Mouse (Mus musculus) spleen, adult 2 months (tissue): ENCODE data around the gene Trpc4ap. TPM values are rescaled to one million over a fixed set of nuclear protein-coding genes. Genes with fewer than 3 reads are reported as not detected.
"Not testable (repeated sequence)": the region's sequence is repeated elsewhere in the genome, so short reads cannot be mapped to it uniquely, and the experiment has no call there.

ENCODE experiments used
- DNase-seq, 2 experiments: peaks; one replicate each; pipeline versions ENCODE4 v3.0.0 to v3.0.0-alpha.2; 2012 to 2021; ENCODE audit warnings: low spot score in 2 of 2, low read depth in 1 of 2
- H3K27ac ChIP-seq: fragments of 200-500 bp; 2 replicates; pipeline ENCODE4 v1.5.1; 2012; ENCODE audit warnings: low read length, inconsistent platforms; ENCODE audit not compliant: insufficient read depth
- H3K27me3 ChIP-seq: fragments of 200-500 bp; 2 replicates; pipeline ENCODE4 v1.6.1; 2012; ENCODE audit warnings: mild to moderate bottlenecking, moderate library complexity, low read length, inconsistent platforms; ENCODE audit not compliant: control insufficient read depth, insufficient read depth
- H3K36me3 ChIP-seq: fragments of 200-500 bp; 2 replicates; pipeline ENCODE4 v1.6.1; 2012; ENCODE audit warnings: mild to moderate bottlenecking, low read length, inconsistent platforms; ENCODE audit not compliant: control insufficient read depth, insufficient read depth
- H3K4me1 ChIP-seq: fragments of 200-500 bp; 2 replicates; pipeline ENCODE4 v1.6.1; 2011; ENCODE audit warnings: inconsistent platforms; ENCODE audit not compliant: control insufficient read depth, insufficient read depth, insufficient read length
- H3K4me3 ChIP-seq: fragments of 200-500 bp; 2 replicates; pipeline ENCODE4 v1.5.1; 2011; ENCODE audit warnings: mild to moderate bottlenecking, inconsistent platforms; ENCODE audit not compliant: insufficient read depth, insufficient read length; ENCODE audit errors: extremely low read depth
- CTCF ChIP-seq: fragments of 200-500 bp; IDR thresholded peaks from 2 replicates; pipeline ENCODE4 v1.5.1; 2011; ENCODE audit warnings: mild to moderate bottlenecking, inconsistent platforms; ENCODE audit not compliant: insufficient read depth, insufficient read length, insufficient replicate concordance; ENCODE audit errors: extremely low read depth
- POLR2A ChIP-seq: fragments of 200-500 bp; IDR thresholded peaks from 2 replicates; pipeline ENCODE4 v1.6.1; 2011; ENCODE audit warnings: low read depth, low read length, inconsistent platforms
- WGBS: fragments of 180-500 bp; shearing (Covaris S2); methylation state at CpG from one replicate; pipeline ENCODE4 v1.1.7; 2018; 5-methylcytosine and 5-hydroxymethylcytosine counted together
- polyA plus RNA-seq: library from polyadenylated mRNA; depleted of rRNA; stranded (reverse); fragments of >200 nt; gene quantifications from 2 replicates; pipeline ENCODE4 v1.2.3, GENCODE M21; 2012

Trpc4ap gene
- polyA plus RNA-seq, 1 experiment: 144 TPM

- no peaks in the 10 kb centered on the region for H3K36me3 ChIP-seq
- DNase-seq: no peak
- 59% methylated on average over 4 of the region's 4 CpGs for WGBS
- H3K27me3 ChIP-seq: no peaks in the 10 kb centered on the region
- no peaks in the 10 kb centered on the region for H3K4me1 ChIP-seq
- no peak for TF ChIP-seq CTCF
- TF ChIP-seq POLR2A: no peak
- H3K4me3 ChIP-seq: no peak overlapping the region
- H3K27ac ChIP-seq: no peak overlapping the region
These were observed 85.8 kb downstream of the Trpc4ap start for GRCm38 (mm10) chr2:155606360-155606759.

- not testable (repeated sequence) for H3K27ac ChIP-seq, DNase-seq, H3K4me1 ChIP-seq, H3K4me3 ChIP-seq, H3K36me3 ChIP-seq, H3K27me3 ChIP-seq
- WGBS: 78% methylated on average over 4 of the region's 4 CpGs
These were observed 87.0 kb downstream of the Trpc4ap start for GRCm38 (mm10) chr2:155605236-155605589.

- DNase-seq: no peak
- Histone ChIP-seq H3K4me1 (no peaks in the 10 kb centered on the region), H3K27me3 (no peaks in the 10 kb centered on the region), H3K4me3 (no peak overlapping the region), H3K27ac (no peak overlapping the region), H3K36me3 (no peaks in the 10 kb centered on the region)
- TF ChIP-seq POLR2A: no peak
- no peak for TF ChIP-seq CTCF
- WGBS: 65% methylated on average over 10 of the region's 10 CpGs
These were observed 87.5 kb downstream of the Trpc4ap start for GRCm38 (mm10) chr2:155604560-155605235.

GRCm38 (mm10) chr2:155603707-155604106, 88.5 kb downstream of the Trpc4ap start:
- Histone ChIP-seq H3K27me3 (no peaks in the 10 kb centered on the region), H3K36me3 (no peaks in the 10 kb centered on the region), H3K27ac (no peak overlapping the region), H3K4me1 (no peaks in the 10 kb centered on the region), H3K4me3 (no peak overlapping the region)
- DNase-seq: no peak
- TF ChIP-seq CTCF: no peak
- TF ChIP-seq POLR2A: no peak
- WGBS: 88% methylated on average over 3 of the region's 3 CpGs

- TF ChIP-seq POLR2A: no peak
- TF ChIP-seq CTCF: no peak
- H3K4me3 ChIP-seq: no peak overlapping the region
- peaks cover 4% of the 10 kb centered on the region; the same call in 1 of the 2 replicates for H3K4me1 ChIP-seq
- H3K27me3 ChIP-seq: no peaks in the 10 kb centered on the region
- WGBS: 84% methylated on average over 6 of the region's 6 CpGs
- DNase-seq: no peak
- no peak overlapping the region for H3K27ac ChIP-seq
- H3K36me3 ChIP-seq: no peaks in the 10 kb centered on the region
These were observed 96.7 kb downstream of the Trpc4ap start for GRCm38 (mm10) chr2:155595516-155595915.

GRCm38 (mm10) chr2:155592854-155593283, 99.3 kb downstream of the Trpc4ap start:
- H3K27me3 ChIP-seq: no peaks in the 10 kb centered on the region
- no peak for DNase-seq
- 1% methylated on average over 9 of the region's 9 CpGs for WGBS
- TF ChIP-seq POLR2A (no peak; the same call in 1 of the 2 replicates), CTCF (no peak)
- H3K4me3 ChIP-seq: peak overlapping the region; percentile 66
- no peak overlapping the region for H3K27ac ChIP-seq
- peaks cover 4% of the 10 kb centered on the region for H3K4me1 ChIP-seq
- H3K36me3 ChIP-seq: no peaks in the 10 kb centered on the region

GRCm38 (mm10) chr2:155592137-155592853, 99.9 kb downstream of the Trpc4ap start, which contains the start of gene Gss:
Gss (minus strand) TSS chr2:155592810.
- TF ChIP-seq CTCF: no peak
- TF ChIP-seq POLR2A: no peak; the same call in 1 of the 2 replicates
- peak within 1 kb of the TSS; percentile 66 for H3K4me3 ChIP-seq
- WGBS: under 1% methylated on average over 53 of the region's 53 CpGs
- H3K27ac ChIP-seq: 0 out of 2 replicates have a peak within 1 kb of the TSS, but pooled peaks have one; percentile 9
- peak; percentile 69 to 94 for DNase-seq
- no peaks in the 10 kb centered on the region for H3K36me3 ChIP-seq
- H3K27me3 ChIP-seq: no peaks in the 10 kb centered on the region
- H3K4me1 ChIP-seq: peaks cover 4% of the 10 kb centered on the region
